Mouse (Mus musculus) testis, adult 2 months (tissue): Measurements from ENCODE around the gene Elane. TPM values are rescaled to one million over a fixed set of nuclear protein-coding genes. Genes with fewer than 3 reads are reported as not detected.

Experiments used
- H3K27ac ChIP-seq: fragments of 200-500 bp; 2 replicates; pipeline ENCODE4 v1.5.1; 2012; ENCODE audit warnings: low read depth, low read length; ENCODE audit not compliant: control insufficient read depth, insufficient read depth
- H3K27me3 ChIP-seq: fragments of 200-500 bp; 2 replicates; pipeline ENCODE4 v1.6.1; 2012; ENCODE audit warnings: mild to moderate bottlenecking, low read length, moderate library complexity; ENCODE audit not compliant: control insufficient read depth, insufficient read depth
- H3K36me3 ChIP-seq: fragments of 200-500 bp; 2 replicates; pipeline ENCODE4 v1.6.1; 2012; ENCODE audit warnings: mild to moderate bottlenecking, low read length; ENCODE audit not compliant: control insufficient read depth, insufficient read depth
- H3K4me1 ChIP-seq: fragments of 200-500 bp; 2 replicates; pipeline ENCODE4 v1.6.1; 2012; ENCODE audit warnings: low read length; ENCODE audit not compliant: control insufficient read depth, insufficient read depth
- H3K4me3 ChIP-seq: fragments of 200-500 bp; 2 replicates; pipeline ENCODE4 v1.5.1; 2012; ENCODE audit warnings: low read depth, mild to moderate bottlenecking, low read length, moderate library complexity, mixed read lengths; ENCODE audit not compliant: control insufficient read depth
- CTCF ChIP-seq: fragments of 200-500 bp; IDR thresholded peaks from 2 replicates; pipeline ENCODE4 v1.5.1; 2012; ENCODE audit warnings: low read depth, mild to moderate bottlenecking, inconsistent platforms, low read length, moderate library complexity; ENCODE audit not compliant: control insufficient read depth, insufficient read depth, insufficient replicate concordance
- POLR2A ChIP-seq: fragments of 200-500 bp; IDR thresholded peaks from 2 replicates; pipeline ENCODE4 v1.6.1; 2012; ENCODE audit warnings: low read depth, mild to moderate bottlenecking, inconsistent platforms, low read length, moderate library complexity; ENCODE audit not compliant: control insufficient read depth
- polyA plus RNA-seq: library from polyadenylated mRNA; depleted of rRNA; stranded (reverse); fragments of >200 nt; gene quantifications from 2 replicates; pipeline ENCODE4 v1.2.3, GENCODE M21; 2012; rRNA removed

Gene Elane
- polyA plus RNA-seq, 1 experiment, result 0.11 TPM

GRCm38 (mm10) chr10:79936911-79937441, 50.9 kb downstream of the Elane start:
- Histone ChIP-seq H3K27me3 (no peaks in the 10 kb centered on the region), H3K36me3 (no peaks in the 10 kb centered on the region), H3K27ac (no peak overlapping the region), H3K4me1 (peaks cover 29% of the 10 kb centered on the region), H3K4me3 (no peak overlapping the region)
- TF ChIP-seq POLR2A (no peak), CTCF (no peak)

Other genes with a start within 250 kb of the Elane start
- gene Shc2, start 248.3 kb upstream of the Elane start, polyA plus RNA-seq, result 4.5 and 5.8 TPM in 2 replicates
- gene Odf3l2, start 240.5 kb upstream of the Elane start, polyA plus RNA-seq, result not detected in 2 replicates
- gene Madcam1, start 221.7 kb upstream of the Elane start, polyA plus RNA-seq, result not detected in 2 replicates
- 33.9 and 36.7 TPM in 2 replicates for gene Tpgs1, start 216.9 kb upstream of the Elane start, polyA plus RNA-seq
- gene Cdc34, start 204.1 kb upstream of the Elane start, polyA plus RNA-seq, result 855 and 952 TPM in 2 replicates
- 0.33 and 0.52 TPM in 2 replicates for gene Gzmm, start 197.2 kb upstream of the Elane start, polyA plus RNA-seq
- 849 and 920 TPM in 2 replicates for gene Bsg, start 181.8 kb upstream of the Elane start, polyA plus RNA-seq
- 0.69 and 0.88 TPM in 2 replicates for gene Hcn2, start 169.6 kb upstream of the Elane start, polyA plus RNA-seq
- 30.6 and 32.5 TPM in 2 replicates for gene Polrmt, start 139.7 kb upstream of the Elane start, polyA plus RNA-seq
- 0.28 and 0.53 TPM in 2 replicates for gene Fgf22, start 131.2 kb upstream of the Elane start, polyA plus RNA-seq
- 989 and 1,153 TPM in 2 replicates for gene Rnf126, start 119.3 kb upstream of the Elane start, polyA plus RNA-seq
- 13.8 and 16.1 TPM in 2 replicates for gene Fstl3, start 109.0 kb upstream of the Elane start, polyA plus RNA-seq
- gene Prss57, start 95.3 kb upstream of the Elane start, polyA plus RNA-seq, result 0.11 TPM in 1 of 2 replicates, not detected in the other
- gene Palm, start 92.7 kb upstream of the Elane start, polyA plus RNA-seq, result 8.1 and 9.1 TPM in 2 replicates
- 0.27 and 0.36 TPM in 2 replicates for gene Misp, start 65.3 kb upstream of the Elane start, polyA plus RNA-seq
- 125 and 126 TPM in 2 replicates for gene Ptbp1, start 31.8 kb upstream of the Elane start, polyA plus RNA-seq
- 0.72 and 0.90 TPM in 2 replicates for gene Prtn3, start 11.8 kb upstream of the Elane start, polyA plus RNA-seq
- gene Plppr3, start 11.6 kb upstream of the Elane start, polyA plus RNA-seq, result 1.6 and 2.7 TPM in 2 replicates
- gene Cfd, start 4.6 kb downstream of the Elane start, polyA plus RNA-seq, result 18.0 and 33.8 TPM in 2 replicates
- 163 and 181 TPM in 2 replicates for gene Med16, start 22.7 kb downstream of the Elane start, polyA plus RNA-seq
- not detected in 2 replicates for gene Gm26602, start 24.6 kb downstream of the Elane start, polyA plus RNA-seq
- 0.75 and 0.99 TPM in 2 replicates for gene Kiss1r, start 30.7 kb downstream of the Elane start, polyA plus RNA-seq
- gene R3hdm4, start 35.0 kb downstream of the Elane start, polyA plus RNA-seq, result 15.0 and 15.2 TPM in 2 replicates
- 59.5 and 65.0 TPM in 2 replicates for gene Arid3a, start 40.8 kb downstream of the Elane start, polyA plus RNA-seq
- 33.9 and 36.5 TPM in 2 replicates for gene Wdr18, start 73.9 kb downstream of the Elane start, polyA plus RNA-seq
- 17.4 and 18.9 TPM in 2 replicates for gene Grin3b, start 84.5 kb downstream of the Elane start, polyA plus RNA-seq
- gene Tmem259, start 98.1 kb downstream of the Elane start, polyA plus RNA-seq, result 202 and 209 TPM in 2 replicates
- 4.4 and 6.8 TPM in 2 replicates for gene Cnn2, start 102.3 kb downstream of the Elane start, polyA plus RNA-seq
- 2.2 and 2.3 TPM in 2 replicates for gene Abca7, start 110.2 kb downstream of the Elane start, polyA plus RNA-seq
- gene Arhgap45, start 130.4 kb downstream of the Elane start, polyA plus RNA-seq, result 2.1 and 3.4 TPM in 2 replicates
- 104 and 113 TPM in 2 replicates for gene Polr2e, start 153.5 kb downstream of the Elane start, polyA plus RNA-seq
- gene Gpx4, start 160.9 kb downstream of the Elane start, polyA plus RNA-seq, result 3,516 and 3,720 TPM in 2 replicates
- 13.9 and 14.0 TPM in 2 replicates for gene Sbno2, start 219.3 kb downstream of the Elane start, polyA plus RNA-seq
- 215 and 222 TPM in 2 replicates for gene Stk11, start 229.6 kb downstream of the Elane start, polyA plus RNA-seq